Mouse (Mus musculus): ENCODE measurements at regions not wholly inside any gene's neighbourhood (a gene's known extent, or its start where the extent isn't known, plus 50 kb on each side); places are given as distances from the start of the nearest gene placed in this dataset.
A peak's percentile ranks its signal among the peaks of the same experiment; 100 is the strongest.

DNA sequence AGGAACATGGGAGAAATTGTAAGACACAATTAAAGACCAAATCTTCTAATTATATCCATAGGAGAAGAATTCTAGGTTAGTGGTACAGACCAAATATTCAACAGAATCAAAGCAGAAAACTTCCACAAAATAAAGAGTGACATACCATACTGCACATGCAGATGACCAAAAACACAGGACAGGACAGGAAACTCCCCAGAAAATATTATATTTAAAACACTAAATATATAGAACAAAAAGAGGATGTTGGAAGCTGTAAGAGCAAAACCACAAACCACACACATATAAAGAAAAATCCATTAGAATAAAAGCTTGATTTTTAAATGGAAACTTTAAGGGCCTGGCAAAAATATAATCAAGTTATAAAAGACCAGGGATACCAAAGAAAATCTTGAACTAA lies 66.5 kb downstream of the Htr1b start:
- no peak for DNase-seq

DNA sequence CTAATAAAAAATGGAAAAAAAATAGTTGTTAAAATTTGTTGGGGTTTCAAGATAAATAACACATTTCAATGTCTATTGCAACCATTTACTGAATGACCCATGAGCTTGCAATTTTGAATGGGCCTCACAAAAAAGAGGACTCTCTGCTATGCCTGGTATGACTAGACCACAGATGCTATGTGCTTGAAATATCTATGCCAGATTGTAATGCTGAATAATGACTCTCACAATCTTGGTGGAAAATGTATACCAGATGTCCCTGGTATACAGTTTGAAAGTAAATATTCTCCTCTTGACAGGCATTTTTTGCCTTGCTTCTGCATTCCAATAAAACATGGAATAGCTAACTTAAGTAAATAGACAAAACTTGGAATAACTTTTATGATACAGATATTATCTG lies 95.3 kb downstream of the Htr1b start:
- DNase-seq, result peak; percentile 9
